30 mouse cellular contexts compared by ENCODE assay signal in the genomic region with DNA sequence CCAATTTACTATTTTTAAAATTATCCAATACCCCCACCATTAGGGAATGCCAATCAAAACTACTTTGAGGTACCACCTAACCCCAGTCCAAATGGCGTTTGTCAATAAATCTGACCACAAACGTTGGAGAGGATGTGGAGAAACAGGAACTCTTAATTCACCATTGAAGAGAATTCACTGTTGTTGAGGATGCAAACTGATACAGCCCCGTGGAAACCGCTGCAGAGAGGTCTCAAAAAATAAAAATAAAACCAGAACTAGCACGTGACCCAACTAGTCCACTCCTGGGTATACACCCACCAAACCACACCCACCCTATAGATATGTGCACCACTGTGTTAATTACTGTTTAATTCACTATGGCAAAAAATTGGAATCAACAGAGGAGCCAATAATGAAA. TPM values are rescaled to one million over a fixed set of nuclear protein-coding genes. Genes with fewer than 3 reads are reported as not detected.
A peak's percentile ranks its signal among the peaks of the same experiment; 100 is the strongest.
DNase-seq lines count a peak whose midpoint lies in the region; ATAC-seq and TF ChIP-seq lines count a peak whose summit lies in the region.
"Had no signal": no experiment of that assay in that cellular context is flagged by ENCODE, and none has a peak within 500 bp of the region (broad histone marks: within the 10 kb centered on the region; RNA-seq: fewer than 3 reads in every experiment).

No protein-coding gene starts in this region.

- peaks cover 51% of the 10 kb centered on the region for H3K4me1 ChIP-seq in erythroblast, embryonic 14.5 days (ENCODE audit: control insufficient read depth)
- H3K4me1 ChIP-seq in liver, embryonic 13.5 days (replicated peaks), result peaks cover 55% of the 10 kb centered on the region
- H3K4me1 ChIP-seq: embryonic facial prominence, embryonic 12.5 days; forebrain, embryonic 12.5 days; neural tube, embryonic 12.5 days had no signal

- no peak overlapping the region for H3K4me3 ChIP-seq in gastrocnemius, adult 2 months
- peak overlapping the region; percentile 47 for H3K4me3 ChIP-seq in erythroblast, embryonic 14.5 days (replicated peaks)
- no peak overlapping the region for H3K4me3 ChIP-seq in liver, embryonic 13.5 days (replicated peaks)
- H3K4me3 ChIP-seq: embryonic facial prominence, embryonic 12.5 days; forebrain, embryonic 12.5 days; heart, adult 2 months; heart, embryonic 12.5 days; myocyte; neural tube, embryonic 12.5 days had no signal

- no peak overlapping the region for H3K9ac ChIP-seq in liver, embryonic 13.5 days
- H3K9ac ChIP-seq: embryonic facial prominence, embryonic 12.5 days; forebrain, embryonic 12.5 days; heart, embryonic 12.5 days; hindbrain, embryonic 14.5 days; lung, embryonic 14.5 days; neural tube, embryonic 12.5 days had no signal

- H3K4me2 ChIP-seq in liver, embryonic 13.5 days, result peak overlapping the region; percentile 45
- H3K4me2 ChIP-seq: embryonic facial prominence, embryonic 12.5 days; forebrain, embryonic 12.5 days; hindbrain, embryonic 14.5 days; midbrain, embryonic 11.5 days; neural tube, embryonic 12.5 days had no signal

- H3K27ac ChIP-seq in gastrocnemius, adult 2 months, result peak overlapping the region; percentile 9; the same call in 1 of the 2 replicates
- peak overlapping the region; percentile 67 for H3K27ac ChIP-seq in liver, embryonic 13.5 days
- H3K27ac ChIP-seq: embryonic facial prominence, embryonic 12.5 days; forebrain, embryonic 12.5 days; hindbrain, embryonic 14.5 days; neural tube, embryonic 12.5 days had no signal

- no peak for TF ChIP-seq CTCF in gastrocnemius, adult 2 months (IDR thresholded peaks at IDR 0.05)

- WGBS in liver, embryonic 13.5 days (ENCODE audit: insufficient replicate concordance), result 11% methylated on average over 5 of the region's 5 CpGs

- intact Hi-C loops in gastrocnemius, adult 2 months (cut with DNase I), result no loop called here

- no peaks in the 10 kb centered on the region for H3K9me3 ChIP-seq in erythroblast, embryonic 14.5 days (ENCODE audit: control insufficient read depth, low read length)
- no peaks in the 10 kb centered on the region for H3K9me3 ChIP-seq in liver, embryonic 13.5 days (replicated peaks)
- H3K9me3 ChIP-seq: embryonic facial prominence, embryonic 12.5 days; forebrain, embryonic 12.5 days; heart, embryonic 12.5 days; neural tube, embryonic 12.5 days had no signal

- peak; percentile 48; the same call in 1 of the 2 replicates for ATAC-seq in liver, embryonic 13.5 days (ENCODE audit: low read depth)
- ATAC-seq in megakaryocyte progenitor cell, adult 5-6 weeks (replicated peaks; ENCODE audit: poor library complexity), result peak; percentile 67
- no peak for ATAC-seq in cerebellum, adult (ENCODE audit: insufficient number of reproducible peaks, low FRiP score, low TSS enrichment)
- ATAC-seq: intestine, postnatal 0 days had no signal

- H3K27me3 ChIP-seq in erythroblast, embryonic 14.5 days (ENCODE audit: control insufficient read depth), result no peaks in the 10 kb centered on the region
- H3K27me3 ChIP-seq in liver, embryonic 13.5 days, result no peaks in the 10 kb centered on the region
- H3K27me3 ChIP-seq: embryonic facial prominence, embryonic 12.5 days; forebrain, embryonic 12.5 days; heart, embryonic 12.5 days; neural tube, embryonic 12.5 days had no signal

- H3K36me3 ChIP-seq in erythroblast, embryonic 14.5 days (ENCODE audit: control insufficient read depth), result no peaks in the 10 kb centered on the region
- no peaks in the 10 kb centered on the region for H3K36me3 ChIP-seq in liver, embryonic 13.5 days
- H3K36me3 ChIP-seq: embryonic facial prominence, embryonic 12.5 days; forebrain, embryonic 12.5 days; heart, embryonic 12.5 days; neural tube, embryonic 12.5 days had no signal

- no peak for DNase-seq in gastrocnemius, adult 2 months
- no peak for DNase-seq in gastrocnemius, postnatal 10 days
- no peak for DNase-seq in liver, embryonic 13.5 days
- DNase-seq in cerebellum, postnatal 14 days, result no peak
- DNase-seq in embryo, embryonic 10 days (ENCODE audit: low spot score), result no peak
- DNase-seq: adrenal gland, adult 2 months; adrenal gland, postnatal 36 days; cerebellum, adult 2 months; cerebellum, postnatal 25 days; embryo, embryonic 11 days; gastrocnemius, postnatal 36 days; heart, adult 2 months; heart, postnatal 4 days; kidney, postnatal 14 days; left cerebral cortex, postnatal 4 days; lung, embryonic 14.5 days; lung, postnatal 14 days; right cerebral cortex, adult 18-20 months; right cerebral cortex, postnatal 4 days had no signal

RNA-seq across cellular contexts. Expression of a gene that starts 27.7 kb away (rescaled TPM):
- total RNA-seq in gastrocnemius, adult 2 months (2021), result 10 to 100 TPM; 17.3 to 18.3 TPM
- 10 to 100 TPM; 17.1 to 18.1 TPM for total RNA-seq in gastrocnemius, postnatal 10 days (2021)
- 4.1 and 5.4 TPM in 2 replicates for polyA plus RNA-seq in erythroblast, embryonic 14.5 days (2012)
- 26.2 and 26.8 TPM in 2 replicates for polyA plus RNA-seq in liver, embryonic 13.5 days (2015; fragmentation: Nextera tagmentation; extraction: Ambion mirVana)
- total RNA-seq in megakaryocyte progenitor cell, adult 5-6 weeks (2015), result 19.1 and 19.8 TPM in 2 replicates
- 18.1 and 26.1 TPM in 2 replicates for total RNA-seq in megakaryocyte progenitor cell, adult 5-6 weeks (2017)

RNA-seq across cellular contexts. Expression of a gene that starts 44.4 kb away (rescaled TPM):
- total RNA-seq in gastrocnemius, adult 2 months (2021), result 1 to 10 TPM in 1 of 2 experiments, under 1 TPM in 1; 0.74 to 6.3 TPM
- 1 to 10 TPM; 1.5 to 3.0 TPM for total RNA-seq in gastrocnemius, postnatal 10 days (2021)
- polyA plus RNA-seq in erythroblast, embryonic 14.5 days (2012), result not detected in 2 replicates
- polyA plus RNA-seq in liver, embryonic 13.5 days (2015; fragmentation: Nextera tagmentation; extraction: Ambion mirVana), result 1.0 and 1.2 TPM in 2 replicates
- total RNA-seq in megakaryocyte progenitor cell, adult 5-6 weeks (2015), result 0.72 and 1.4 TPM in 2 replicates
- total RNA-seq in megakaryocyte progenitor cell, adult 5-6 weeks (2017), result 0.10 TPM in 1 of 2 replicates, not detected in the other
